Mouse (Mus musculus) urinary bladder, adult 2 months (tissue): ENCODE measurements around the gene Spint5. TPM values are rescaled to one million over a fixed set of nuclear protein-coding genes. Genes with fewer than 3 reads are reported as not detected.

ENCODE experiments used
- DNase-seq: peaks from one replicate; pipeline ENCODE4 v3.0.0; 2022; ENCODE audit warnings: low spot score
- polyA plus RNA-seq: library from polyadenylated mRNA; depleted of rRNA; stranded (reverse); fragments of >200 nt; gene quantifications from 2 replicates; pipeline ENCODE4 v1.2.3, GENCODE M21; 2012; rRNA removed

Spint5 gene
- polyA plus RNA-seq, 1 experiment: not detected

- DNase-seq: no peak
Observed at GRCm38 (mm10) chr2:164737377-164738090, 22.4 kb downstream of the Spint5 start.

- no peak for DNase-seq
Observed at GRCm38 (mm10) chr2:164739876-164740275, 24.8 kb downstream of the Spint5 start.

- DNase-seq: no peak
Observed at GRCm38 (mm10) chr2:164744987-164745386, 29.9 kb downstream of the Spint5 start.

- peak; percentile 91 for DNase-seq
Observed at GRCm38 (mm10) chr2:164745843-164746479, 30.9 kb downstream of the Spint5 start, which contains the start of the genes Wfdc3 and Dnttip1. Gene Wfdc3, minus strand, starts transcription at chr2:164745931. Gene Dnttip1, plus strand, starts transcription at chr2:164745983.

GRCm38 (mm10) chr2:164746693-164747092, 31.6 kb downstream of the Spint5 start:
- DNase-seq: no peak

GRCm38 (mm10) chr2:164748191-164748590, 33.1 kb downstream of the Spint5 start:
- DNase-seq: no peak

GRCm38 (mm10) chr2:164748991-164749390, 33.9 kb downstream of the Spint5 start:
- no peak for DNase-seq

- DNase-seq: no peak
Observed at GRCm38 (mm10) chr2:164752454-164752853, 37.3 kb downstream of the Spint5 start.

- no peak for DNase-seq
Observed at GRCm38 (mm10) chr2:164754105-164754504, 39.0 kb downstream of the Spint5 start.

- no peak for DNase-seq
Observed at GRCm38 (mm10) chr2:164754800-164755199, 39.7 kb downstream of the Spint5 start.

GRCm38 (mm10) chr2:164757841-164758240, 42.7 kb downstream of the Spint5 start:
- no peak for DNase-seq

GRCm38 (mm10) chr2:164758692-164759091, 43.6 kb downstream of the Spint5 start:
- no peak for DNase-seq

GRCm38 (mm10) chr2:164760059-164760833, 45.1 kb downstream of the Spint5 start:
- no peak for DNase-seq

GRCm38 (mm10) chr2:164761502-164761901, 46.4 kb downstream of the Spint5 start:
- no peak for DNase-seq

- no peak for DNase-seq
Observed at GRCm38 (mm10) chr2:164761971-164762370, 46.9 kb downstream of the Spint5 start.

GRCm38 (mm10) chr2:164762593-164762992, 47.5 kb downstream of the Spint5 start:
- DNase-seq: no peak

- DNase-seq: no peak
Observed at GRCm38 (mm10) chr2:164765841-164766240, 50.7 kb downstream of the Spint5 start.

Other genes starting within 250 kb of the Spint5 start
- not detected in 2 replicates for gene Trp53tg5, start 241.6 kb upstream of the Spint5 start, polyA plus RNA-seq
- 124 and 133 TPM in 2 replicates for gene Dbndd2, start 229.2 kb upstream of the Spint5 start, polyA plus RNA-seq
- 55.9 and 71.5 TPM in 2 replicates for gene Pigt, start 217.8 kb upstream of the Spint5 start, polyA plus RNA-seq
- gene Wfdc2, start 152.9 kb upstream of the Spint5 start, polyA plus RNA-seq: 775 and 802 TPM in 2 replicates
- 0.14 and 0.31 TPM in 2 replicates for gene Spint3, start 141.8 kb upstream of the Spint5 start, polyA plus RNA-seq
- gene Wfdc6a, start 129.9 kb upstream of the Spint5 start, polyA plus RNA-seq: 1.3 and 2.0 TPM in 2 replicates
- gene Eppin, start 121.7 kb upstream of the Spint5 start, polyA plus RNA-seq: not detected in 2 replicates
- gene Wfdc6b, start 101.8 kb upstream of the Spint5 start, polyA plus RNA-seq: not detected in 2 replicates
- not detected in 2 replicates for gene Wfdc8, start 101.7 kb upstream of the Spint5 start, polyA plus RNA-seq
- not detected in 2 replicates for gene Wfdc16, start 76.5 kb upstream of the Spint5 start, polyA plus RNA-seq
- 4.9 and 7.1 TPM in 2 replicates for gene Wfdc10, start 59.3 kb upstream of the Spint5 start, polyA plus RNA-seq
- not detected in 2 replicates for gene Wfdc9, start 58.7 kb upstream of the Spint5 start, polyA plus RNA-seq
- not detected in 2 replicates for gene Wfdc11, start 41.2 kb upstream of the Spint5 start, polyA plus RNA-seq
- 1.1 and 1.2 TPM in 2 replicates for gene Wfdc13, start 30.2 kb upstream of the Spint5 start, polyA plus RNA-seq
- not detected in 2 replicates for gene Spint4, start 16.8 kb upstream of the Spint5 start, polyA plus RNA-seq
- gene Wfdc3, start 30.6 kb downstream of the Spint5 start, polyA plus RNA-seq: 0.81 and 0.96 TPM in 2 replicates
- 36.1 and 36.7 TPM in 2 replicates for gene Dnttip1, start 30.7 kb downstream of the Spint5 start, polyA plus RNA-seq
- gene Ube2c, start 54.6 kb downstream of the Spint5 start, polyA plus RNA-seq: 7.3 and 7.9 TPM in 2 replicates
- gene Tnnc2, start 64.7 kb downstream of the Spint5 start, polyA plus RNA-seq: 21.9 and 26.7 TPM in 2 replicates
- gene Snx21, start 70.5 kb downstream of the Spint5 start, polyA plus RNA-seq: 24.4 and 29.0 TPM in 2 replicates
- 37.5 and 45.7 TPM in 2 replicates for gene Acot8, start 89.6 kb downstream of the Spint5 start, polyA plus RNA-seq
- 5.3 and 6.2 TPM in 2 replicates for gene Zswim3, start 89.8 kb downstream of the Spint5 start, polyA plus RNA-seq
- gene Zswim1, start 107.4 kb downstream of the Spint5 start, polyA plus RNA-seq: 5.4 and 8.1 TPM in 2 replicates
- gene Spata25, start 113.2 kb downstream of the Spint5 start, polyA plus RNA-seq: 0.13 TPM in 1 of 2 replicates, not detected in the other
- 200 and 235 TPM in 2 replicates for gene Ctsa, start 117.6 kb downstream of the Spint5 start, polyA plus RNA-seq
- gene Neurl2, start 118.2 kb downstream of the Spint5 start, polyA plus RNA-seq: 12.5 and 15.3 TPM in 2 replicates
- 247 and 252 TPM in 2 replicates for gene Pltp, start 142.4 kb downstream of the Spint5 start, polyA plus RNA-seq
- gene Pcif1, start 164.0 kb downstream of the Spint5 start, polyA plus RNA-seq: 27.8 and 29.4 TPM in 2 replicates
- 15.6 and 16.3 TPM in 2 replicates for gene Zfp335, start 196.5 kb downstream of the Spint5 start, polyA plus RNA-seq
- gene Mmp9, start 225.5 kb downstream of the Spint5 start, polyA plus RNA-seq: 13.0 and 13.5 TPM in 2 replicates
- 1.0 and 1.2 TPM in 2 replicates for gene Slc12a5, start 245.5 kb downstream of the Spint5 start, polyA plus RNA-seq